Mouse (Mus musculus) kidney, adult 11 months (tissue): ENCODE results near the gene Col26a1.
A peak's percentile ranks its signal among the peaks of the same experiment; 100 is the strongest.
"Not testable (repeated sequence)": the region's sequence is repeated elsewhere in the genome, so short reads cannot be mapped to it uniquely, and the experiment has no call there.

Experiments used
- DNase-seq: peaks from one replicate; pipeline ENCODE4 v3.0.0; 2022

The Col26a1 gene

GRCm38 (mm10) chr5:136738918-136739317, 144.1 kb downstream of the Col26a1 start:
- no peak for DNase-seq

GRCm38 (mm10) chr5:136726271-136726670, 156.7 kb downstream of the Col26a1 start:
- DNase-seq: not testable (repeated sequence)

- no peak for DNase-seq
Measured at GRCm38 (mm10) chr5:136721596-136721995, 161.4 kb downstream of the Col26a1 start.

- no peak for DNase-seq
Measured at GRCm38 (mm10) chr5:136718656-136719055, 164.4 kb downstream of the Col26a1 start.

- DNase-seq: no peak
Measured at GRCm38 (mm10) chr5:136717573-136717854, 165.5 kb downstream of the Col26a1 start.

- no peak for DNase-seq
Measured at GRCm38 (mm10) chr5:136716696-136717572, 166.1 kb downstream of the Col26a1 start.

- DNase-seq: no peak
Measured at GRCm38 (mm10) chr5:136714879-136715278, 168.1 kb downstream of the Col26a1 start.

GRCm38 (mm10) chr5:136714232-136714875, 168.7 kb downstream of the Col26a1 start:
- DNase-seq: no peak

- no peak for DNase-seq
Measured at GRCm38 (mm10) chr5:136710742-136711141, 172.3 kb downstream of the Col26a1 start.

GRCm38 (mm10) chr5:136708116-136708515, 174.9 kb downstream of the Col26a1 start:
- no peak for DNase-seq

- peak; percentile 18 for DNase-seq
Measured at GRCm38 (mm10) chr5:136706803-136707202, 176.2 kb downstream of the Col26a1 start.

- DNase-seq: no peak
Measured at GRCm38 (mm10) chr5:136705532-136705931, 177.5 kb downstream of the Col26a1 start.

- DNase-seq: peak; percentile 10
Measured at GRCm38 (mm10) chr5:136704151-136704550, 178.9 kb downstream of the Col26a1 start.

- peak; percentile 47 for DNase-seq
Measured at GRCm38 (mm10) chr5:136703751-136704150, 179.3 kb downstream of the Col26a1 start.

- DNase-seq: peak; percentile 25
Measured at GRCm38 (mm10) chr5:136702159-136702725, 180.8 kb downstream of the Col26a1 start.

- DNase-seq: no peak
Measured at GRCm38 (mm10) chr5:136697618-136698017, 185.4 kb downstream of the Col26a1 start.

- DNase-seq: no peak
Measured at GRCm38 (mm10) chr5:136696516-136696915, 186.5 kb downstream of the Col26a1 start.

GRCm38 (mm10) chr5:136694976-136695375, 188.0 kb downstream of the Col26a1 start:
- DNase-seq: no peak

- no peak for DNase-seq
Measured at GRCm38 (mm10) chr5:136693418-136693817, 189.6 kb downstream of the Col26a1 start.

GRCm38 (mm10) chr5:136692784-136693183, 190.2 kb downstream of the Col26a1 start, which contains the start of gene Myl10:
TSS of gene Myl10 (plus strand) at chr5:136693146.
- no peak for DNase-seq
